Mouse (Mus musculus) mature B cell (primary cell): ENCODE results near the gene Cyb5rl.

Experiments
- in situ Hi-C: fragments of 300-500 bp; cut with MboI; formaldehyde crosslinking; loops from 2 replicates; pipeline ENCODE4 v1.14.3; 2019

Gene Cyb5rl

GRCm38 (mm10) chr4:107061560-107061959 is 5.2 kb upstream of the Cyb5rl start:
- in situ Hi-C loops = no loop called here

DNA sequence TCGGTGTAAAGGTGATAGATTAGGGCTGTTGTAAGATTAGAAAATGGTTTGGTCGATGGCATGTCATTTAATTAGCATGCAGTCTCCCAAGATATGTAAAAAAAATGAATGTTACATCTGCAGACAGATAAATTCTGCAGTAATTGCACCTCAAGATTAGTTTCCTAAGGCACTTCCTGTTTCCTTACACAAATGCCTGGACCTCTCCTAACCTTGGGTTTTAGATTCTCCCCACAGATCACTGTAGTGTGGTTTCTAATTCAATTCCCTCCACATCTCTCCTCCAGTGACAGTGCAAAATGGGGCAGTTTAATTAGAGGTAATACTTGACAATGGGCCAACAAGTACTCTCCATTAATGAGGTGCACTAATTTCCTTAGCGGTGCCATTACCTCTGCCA is 3.6 kb upstream of the Cyb5rl start:
- in situ Hi-C loops = no loop called here

- in situ Hi-C loops = no loop called here
Measured at GRCm38 (mm10) chr4:107064394-107065098, 2.2 kb upstream of the Cyb5rl start.

- in situ Hi-C loops = no loop called here
Measured at GRCm38 (mm10) chr4:107067151-107067840, 508 bp downstream of the Cyb5rl start.

- in situ Hi-C loops = no loop called here
Measured at GRCm38 (mm10) chr4:107072343-107072742, 5.6 kb downstream of the Cyb5rl start.

DNA sequence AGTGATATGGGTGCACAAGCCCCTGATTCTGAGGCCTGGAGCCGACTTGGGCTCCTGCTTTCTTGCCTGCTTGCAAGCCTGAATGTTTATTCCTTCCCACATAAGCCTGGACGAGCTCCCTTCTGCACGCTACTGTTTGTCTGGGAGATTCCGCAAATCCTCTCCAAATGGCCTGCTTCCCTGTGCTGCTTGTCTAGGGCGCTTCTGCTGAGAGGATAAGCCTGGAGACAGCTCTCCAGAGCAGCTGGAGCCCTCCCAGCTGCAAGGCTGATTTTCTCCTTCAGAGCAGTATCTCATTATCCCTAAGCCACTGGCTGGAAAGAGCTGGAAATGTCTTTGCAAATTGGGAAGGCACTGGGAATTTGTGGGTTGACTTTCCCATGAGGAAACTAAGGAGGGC is 8.7 kb downstream of the Cyb5rl start:
- in situ Hi-C loops = no loop called here

DNA sequence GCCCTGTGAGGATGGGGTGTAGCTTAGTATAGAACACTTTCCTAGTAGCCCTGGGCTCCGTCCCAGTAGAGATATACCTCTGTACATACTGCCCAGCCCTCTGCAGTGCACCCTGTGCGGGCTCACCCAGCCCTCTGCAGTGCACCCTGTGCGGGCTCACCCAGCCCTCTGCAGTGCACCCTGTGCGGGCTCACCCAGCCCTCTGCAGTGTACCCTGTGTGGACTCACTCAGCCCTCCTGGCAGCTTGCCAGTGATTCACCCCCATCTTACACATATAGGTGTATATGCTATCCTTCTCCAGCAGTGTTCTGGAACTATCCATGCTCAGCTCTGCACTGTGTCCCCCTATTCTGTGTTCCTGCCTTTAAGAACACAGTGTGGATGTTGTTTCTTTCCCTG is 12.1 kb downstream of the Cyb5rl start:
- in situ Hi-C loops = no loop called here

DNA sequence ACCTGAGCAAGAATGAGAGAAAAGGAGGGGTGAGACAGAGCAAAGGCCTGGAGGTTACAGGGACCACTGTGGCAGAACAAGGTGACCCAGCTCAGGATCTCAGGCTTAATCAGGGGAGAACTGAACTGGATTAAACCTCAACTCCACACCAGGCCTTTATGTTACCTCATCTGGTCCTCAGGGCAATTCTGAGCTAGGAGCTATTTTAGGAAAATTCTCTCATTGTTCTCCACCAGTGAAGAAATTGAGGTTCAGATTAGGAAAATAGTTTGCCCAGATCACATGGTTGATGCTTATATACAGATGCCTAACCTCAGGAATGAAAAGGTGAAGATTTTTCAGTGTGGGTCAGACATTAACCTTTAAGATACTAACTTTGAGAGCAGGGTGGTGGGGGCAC is 12.9 kb downstream of the Cyb5rl start:
- in situ Hi-C loops = no loop called here

GRCm38 (mm10) chr4:107082185-107082584 is 15.4 kb downstream of the Cyb5rl start:
- in situ Hi-C loops = no loop called here

DNA sequence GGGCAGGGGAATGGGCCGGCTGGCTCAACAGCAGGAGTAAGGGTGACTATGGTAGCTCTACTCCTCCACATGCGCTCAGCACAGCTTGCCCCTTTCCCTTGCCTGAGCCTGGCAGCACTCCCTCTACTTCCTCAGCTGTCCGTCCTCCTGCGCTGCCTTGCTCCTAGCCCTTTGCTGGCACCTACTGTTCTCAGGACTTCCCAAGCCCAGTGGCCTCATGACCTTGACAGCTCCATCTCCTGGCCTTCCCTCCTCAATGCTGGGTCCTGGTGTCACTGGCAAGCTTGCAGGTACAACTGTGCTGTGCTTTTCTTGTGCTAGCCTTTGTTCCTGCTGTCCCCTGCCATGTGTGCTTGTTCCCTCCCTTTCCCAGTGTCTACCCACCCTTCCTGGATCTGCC is 16.3 kb downstream of the Cyb5rl start:
- in situ Hi-C loops = no loop called here

GRCm38 (mm10) chr4:107084343-107084742 is 17.6 kb downstream of the Cyb5rl start:
- in situ Hi-C loops = no loop called here

- in situ Hi-C loops = no loop called here
Measured at GRCm38 (mm10) chr4:107084858-107085257, 18.1 kb downstream of the Cyb5rl start.

DNA sequence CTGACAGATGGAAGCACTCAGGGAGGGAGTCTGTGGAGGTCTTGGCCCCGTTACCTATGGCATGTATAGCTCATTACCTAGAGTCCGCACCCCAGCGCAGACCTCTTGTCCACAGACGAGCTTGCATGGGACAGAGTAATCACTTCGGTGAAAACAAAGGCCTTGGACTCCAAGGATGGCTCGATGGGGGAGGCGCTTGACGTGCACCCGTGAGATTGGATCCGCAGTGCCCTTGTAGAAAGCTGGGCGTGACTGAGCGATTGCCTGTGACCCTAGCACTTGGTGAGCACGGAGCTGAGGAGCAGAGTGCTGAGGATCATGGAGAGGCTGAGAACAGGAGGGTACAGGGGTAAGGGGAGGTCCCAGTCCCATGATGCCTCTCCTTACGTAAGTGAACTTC is 24.9 kb downstream of the Cyb5rl start:
- in situ Hi-C loops = no loop called here

- in situ Hi-C loops = no loop called here
Measured at GRCm38 (mm10) chr4:107094484-107095187, 27.8 kb downstream of the Cyb5rl start.

DNA sequence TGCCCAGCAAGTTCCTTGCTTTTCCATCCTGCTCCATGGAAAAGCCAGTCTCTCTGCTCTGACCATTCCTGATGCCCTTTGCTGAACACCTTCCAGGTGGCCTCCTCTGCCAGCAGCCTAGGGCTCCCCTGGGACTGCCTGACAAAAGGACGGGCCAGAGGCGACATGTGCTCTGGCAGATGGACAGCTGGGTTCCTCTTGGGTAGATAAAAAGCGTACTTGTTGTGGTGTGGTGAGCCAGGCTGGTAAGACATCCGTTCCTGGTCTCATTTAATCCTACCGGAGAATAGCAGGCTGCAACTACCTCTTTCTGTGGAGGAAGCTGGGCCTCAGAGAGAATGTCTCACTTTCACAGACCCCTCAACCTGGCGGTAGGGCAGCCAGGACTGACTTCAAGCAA is 29.3 kb downstream of the Cyb5rl start:
- in situ Hi-C loops = no loop called here

GRCm38 (mm10) chr4:107096841-107097373 is 30.1 kb downstream of the Cyb5rl start, which contains the start of gene Cdcp2:
TSS of gene Cdcp2 (plus strand) at chr4:107096891.
- in situ Hi-C loops = no loop called here

DNA sequence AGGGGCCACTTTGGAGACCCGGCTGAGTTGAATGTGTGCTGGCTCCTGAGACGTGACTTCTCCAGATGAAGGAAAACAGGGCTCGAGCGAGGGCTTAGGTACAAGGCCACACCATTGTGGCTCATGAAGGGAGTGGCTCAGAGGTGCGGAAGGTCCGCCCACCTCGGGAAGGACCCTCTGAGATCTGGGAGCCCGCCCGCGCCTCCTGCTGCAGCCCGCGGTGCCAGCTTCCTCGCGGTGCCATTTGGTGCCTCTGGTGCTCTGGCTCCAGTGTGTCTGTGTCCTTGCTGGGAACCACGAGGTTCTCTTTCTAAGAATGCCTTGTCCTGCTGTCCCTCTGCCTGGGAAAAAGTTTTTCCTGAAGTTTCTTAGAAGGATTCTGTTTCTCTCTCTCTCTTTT is 31.1 kb downstream of the Cyb5rl start:
- in situ Hi-C loops = no loop called here

GRCm38 (mm10) chr4:107098375-107098774 is 31.6 kb downstream of the Cyb5rl start:
- in situ Hi-C loops = no loop called here

DNA sequence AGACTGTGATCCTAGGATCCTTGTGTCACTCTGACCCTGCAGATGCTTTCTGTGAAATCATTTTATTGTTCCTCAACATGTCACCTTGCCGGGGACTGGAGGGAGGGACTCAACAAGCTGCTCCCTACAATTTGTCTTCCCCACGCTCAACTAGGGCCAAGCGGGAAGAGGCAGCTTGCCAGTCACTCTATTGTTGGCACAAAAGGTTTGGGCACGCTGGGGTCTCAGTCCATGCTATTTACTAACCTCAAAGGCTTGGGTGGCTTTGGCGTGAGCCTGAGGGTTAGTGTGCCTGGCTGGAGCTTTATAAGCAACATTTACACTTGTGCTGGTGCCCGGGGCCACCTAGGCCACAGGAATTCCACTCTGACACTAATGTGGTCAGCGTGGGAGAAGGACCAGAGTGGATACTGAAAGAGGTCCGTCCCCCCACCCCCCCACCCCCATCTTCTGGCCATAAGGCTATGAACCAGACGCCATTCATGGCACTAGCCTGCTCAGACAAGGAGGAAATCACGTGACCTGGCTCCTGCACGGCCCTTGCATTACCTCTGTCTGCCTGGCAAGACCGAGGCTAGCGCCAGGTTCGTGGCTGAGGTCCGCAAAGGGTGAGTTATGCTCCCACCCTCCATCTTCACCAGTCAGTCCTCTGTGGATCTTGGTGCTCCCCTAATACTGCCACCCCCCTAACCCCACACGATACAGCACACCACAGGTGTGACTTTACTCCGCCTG is 32.2 kb downstream of the Cyb5rl start:
- in situ Hi-C loops = no loop called here

GRCm38 (mm10) chr4:107102220-107102619 is 35.4 kb downstream of the Cyb5rl start:
- in situ Hi-C loops = no loop called here

DNA sequence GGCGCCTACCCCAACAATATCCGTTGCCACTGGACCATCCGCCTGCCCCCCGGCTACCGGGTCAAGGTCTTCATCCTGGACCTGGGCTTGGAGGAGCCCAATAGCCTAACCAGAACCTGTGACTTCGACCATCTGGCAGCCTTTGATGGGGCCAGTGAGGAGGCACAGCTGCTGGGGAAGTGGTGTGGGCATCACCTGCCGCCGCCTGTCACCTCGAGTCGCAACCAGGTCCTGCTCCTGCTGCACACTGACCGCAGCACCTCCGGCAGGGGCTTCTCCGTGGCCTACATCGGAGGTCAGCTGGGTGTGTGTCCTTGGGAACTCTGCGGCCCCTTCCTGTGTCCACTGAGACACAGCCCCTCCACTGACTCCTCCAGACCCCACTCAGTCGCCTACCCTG is 40.0 kb downstream of the Cyb5rl start:
- in situ Hi-C loops = no loop called here

DNA sequence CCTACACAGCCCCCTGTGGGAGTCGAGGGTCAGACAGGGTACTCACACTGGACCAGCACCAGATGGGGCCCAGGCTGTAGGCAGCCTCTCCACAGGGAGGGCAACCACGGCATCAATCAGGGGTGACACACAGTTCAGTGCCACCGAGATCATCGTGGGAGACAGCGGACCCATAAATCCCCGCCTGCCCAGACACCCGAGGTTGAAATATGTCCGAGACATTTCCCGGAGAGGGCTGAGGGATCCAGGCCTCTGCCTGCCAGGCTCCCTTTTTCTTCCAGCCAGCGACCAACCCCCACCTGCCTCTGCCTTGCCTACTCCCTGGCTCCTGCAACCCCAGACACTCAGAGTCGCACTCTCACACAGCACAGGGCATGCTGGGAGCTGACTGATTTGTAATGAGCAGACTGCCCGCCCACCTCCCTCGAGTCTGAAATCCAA is 41.5 kb downstream of the Cyb5rl start:
- in situ Hi-C loops = no loop called here
